7 mouse cellular contexts compared by ENCODE assay signal in genomic region chrX:50576824-50577223, GRCm38 (mm10).
DNase-seq lines count a peak whose midpoint lies in the region; ATAC-seq and TF ChIP-seq lines count a peak whose summit lies in the region.

No protein-coding gene starts in this region.

- H3K27me3 ChIP-seq in lung, embryonic 14.5 days (ENCODE audit: insufficient read depth, low read length) = no peaks in the 10 kb centered on the region
- H3K27me3 ChIP-seq in heart, embryonic 11.5 days (ENCODE audit: control insufficient read depth, insufficient read depth, low read length) = no peaks in the 10 kb centered on the region
- H3K27me3 ChIP-seq in kidney, embryonic 16.5 days (ENCODE audit: insufficient read depth, low read length) = no peaks in the 10 kb centered on the region

- H3K9me3 ChIP-seq in lung, embryonic 14.5 days (ENCODE audit: low read depth, low read length) = no peaks in the 10 kb centered on the region
- H3K9me3 ChIP-seq in heart, embryonic 11.5 days (replicated peaks; ENCODE audit: control insufficient read depth, low read length) = no peaks in the 10 kb centered on the region
- no peaks in the 10 kb centered on the region for H3K9me3 ChIP-seq in kidney, embryonic 16.5 days (ENCODE audit: low read length)

- peak overlapping the region; percentile 33; the same call in 1 of the 2 replicates for H3K4me2 ChIP-seq in lung, embryonic 14.5 days
- H3K4me2 ChIP-seq in heart, embryonic 11.5 days = peak overlapping the region; percentile 22; the same call in 1 of the 2 replicates
- peak overlapping the region; percentile 21 for H3K4me2 ChIP-seq in kidney, embryonic 16.5 days (replicated peaks; ENCODE audit: low read depth, low read length)

- no peak overlapping the region for H3K27ac ChIP-seq in lung, embryonic 14.5 days (ENCODE audit: low read depth)
- no peak overlapping the region for H3K27ac ChIP-seq in heart, embryonic 11.5 days (ENCODE audit: low read depth, low read length)
- H3K27ac ChIP-seq in kidney, embryonic 16.5 days (ENCODE audit: low read length) = no peak overlapping the region

- peak; percentile 14; the same call in 1 of the 2 replicates for ATAC-seq in lung, embryonic 14.5 days (ENCODE audit: insufficient read depth)
- no peak for ATAC-seq in heart, embryonic 11.5 days (replicated peaks; ENCODE audit: insufficient number of reproducible peaks, low FRiP score, low TSS enrichment)
- peak; percentile 39; the same call in 1 of the 2 replicates for ATAC-seq in kidney, embryonic 16.5 days (ENCODE audit: low FRiP score, low TSS enrichment)

- peak; percentile 76 for DNase-seq in lung, embryonic 14.5 days
- no peak for DNase-seq in lung, postnatal 14 days
- peak; percentile 32 for DNase-seq in embryo, embryonic 11 days
- DNase-seq in lung, postnatal 25 days (ENCODE audit: low spot score) = peak; percentile 72
- DNase-seq in right cerebral cortex, postnatal 10 days (ENCODE audit: low spot score in 2 of 2) = peak; percentile 23 to 88

- TF ChIP-seq CTCF in lung, embryonic 14.5 days (IDR thresholded peaks at IDR 0.05; ENCODE audit: low read depth) = peak; percentile 63

- 0 out of 2 replicates have a peak, but pooled peaks cover 2% of the 10 kb centered on the region for H3K36me3 ChIP-seq in lung, embryonic 14.5 days (ENCODE audit: insufficient read depth)
- no peaks in the 10 kb centered on the region; the same call in 1 of the 2 replicates for H3K36me3 ChIP-seq in heart, embryonic 11.5 days (ENCODE audit: control insufficient read depth, insufficient read depth, low read length)
- H3K36me3 ChIP-seq in kidney, embryonic 16.5 days (ENCODE audit: insufficient read depth, low read length) = peaks cover 15% of the 10 kb centered on the region; the same call in 1 of the 2 replicates

- no peak overlapping the region for H3K4me3 ChIP-seq in lung, embryonic 14.5 days (ENCODE audit: low read depth, low read length)
- H3K4me3 ChIP-seq in heart, embryonic 11.5 days (ENCODE audit: low read depth, low read length) = no peak overlapping the region
- peak overlapping the region; percentile 25; the same call in 1 of the 2 replicates for H3K4me3 ChIP-seq in kidney, embryonic 16.5 days (ENCODE audit: low read length)

- H3K4me1 ChIP-seq in lung, embryonic 14.5 days (ENCODE audit: insufficient read depth) = no peaks in the 10 kb centered on the region
- H3K4me1 ChIP-seq in heart, embryonic 11.5 days (ENCODE audit: control insufficient read depth, insufficient read depth, low read length) = no peaks in the 10 kb centered on the region
- no peaks in the 10 kb centered on the region for H3K4me1 ChIP-seq in kidney, embryonic 16.5 days (ENCODE audit: insufficient read depth, low read length)

- H3K9ac ChIP-seq in lung, embryonic 14.5 days = no peak overlapping the region
- no peak overlapping the region for H3K9ac ChIP-seq in heart, embryonic 11.5 days (ENCODE audit: low read depth, low read length)
- H3K9ac ChIP-seq in kidney, embryonic 16.5 days (replicated peaks; ENCODE audit: low read length) = no peak overlapping the region

- 67% methylated on average over 7 of the region's 7 CpGs for WGBS in lung, embryonic 14.5 days
- WGBS in heart, embryonic 11.5 days (ENCODE audit: insufficient replicate concordance) = 59% methylated on average over 7 of the region's 7 CpGs
- WGBS in kidney, embryonic 16.5 days = 48% methylated on average over 7 of the region's 7 CpGs
